Mouse (Mus musculus): ENCODE results near the gene Accs. TPM values are rescaled to one million over a fixed set of nuclear protein-coding genes. Genes with fewer than 3 reads are reported as not detected.
A peak's percentile ranks its signal among the peaks of the same experiment; 100 is the strongest.

The Accs gene
- total RNA-seq (2021), result 1 to 10 TPM; 3.4 to 5.0 TPM
- long read RNA-seq, experiment 1, partial matches to known transcripts, result 0 of 5 reads
- long read RNA-seq, experiment 1, other reads (novel, unspliced or antisense), result 5 of 5 reads
- long read RNA-seq, experiment 2, partial matches to known transcripts, result 0 of 6 reads
- long read RNA-seq, experiment 2, other reads (novel, unspliced or antisense), result 4 of 6 reads

DNA sequence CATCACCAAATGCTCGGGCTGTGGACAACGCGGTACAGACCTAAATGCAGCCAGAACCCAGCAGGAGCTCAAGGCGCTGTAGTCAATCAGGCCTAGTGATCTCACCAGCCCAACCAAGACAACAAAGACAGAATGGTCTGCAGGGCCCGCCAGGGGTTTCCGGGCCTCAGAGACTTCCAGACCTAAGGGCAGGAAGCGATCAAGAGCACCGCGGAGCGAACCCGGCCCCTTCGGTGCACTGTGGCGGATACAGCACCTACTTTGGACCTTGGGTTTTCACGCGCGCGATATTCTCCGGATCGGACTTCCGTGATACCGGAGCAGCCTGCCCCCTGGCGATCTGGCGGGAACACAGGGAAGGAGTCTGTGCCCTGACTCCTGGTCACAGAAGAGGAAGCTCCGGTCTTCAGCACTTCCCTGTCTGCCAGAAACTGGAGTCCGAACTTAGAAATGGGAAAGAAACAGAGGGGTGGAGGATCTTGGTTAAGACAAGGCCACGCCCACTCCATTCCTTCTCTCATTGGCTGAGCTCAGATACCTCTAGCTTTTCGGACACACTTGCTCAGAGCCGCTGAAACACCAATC, at the start of gene Accs:
Gene Accs, minus strand, starts transcription at position 439 of the 585 bp plus-strand sequence.
- intact Hi-C loops (cut with DNase I), result no loop called here
- DNase-seq, result peak; percentile 74 to 77

- intact Hi-C loops (cut with DNase I), result no loop called here
- DNase-seq, result peak; percentile 44 to 48
Observed at GRCm38 (mm10) chr2:93891611-93892280, 42.0 kb upstream of the Accs start.

DNA sequence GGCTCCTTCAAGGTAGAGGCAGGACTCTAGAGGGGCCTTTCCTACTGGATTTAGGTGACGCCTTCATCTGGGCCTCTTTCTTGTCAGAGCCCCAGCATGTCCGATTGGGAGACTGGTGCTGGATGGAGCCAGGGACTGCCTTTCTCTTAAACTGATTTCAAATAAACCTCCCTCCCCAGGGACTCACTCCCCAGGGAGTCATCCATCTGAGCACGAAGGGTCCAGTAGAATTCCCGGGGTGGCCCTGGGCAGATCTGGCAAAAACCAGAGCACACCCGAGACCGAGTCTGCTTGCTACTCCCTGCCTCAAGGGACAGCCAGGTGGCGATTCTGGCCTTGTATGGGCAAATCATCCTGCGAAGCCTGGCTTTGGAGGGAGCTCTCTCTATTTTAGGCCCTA, 40.4 kb upstream of the Accs start:
- intact Hi-C loops (cut with DNase I), result no loop called here
- DNase-seq, result no peak

- no peak for DNase-seq
- intact Hi-C loops (cut with DNase I), result no loop called here
Observed at GRCm38 (mm10) chr2:93889071-93889470, 39.3 kb upstream of the Accs start.

GRCm38 (mm10) chr2:93888366-93888765, 38.6 kb upstream of the Accs start:
- no peak for DNase-seq
- intact Hi-C loops (cut with DNase I), result no loop called here

- intact Hi-C loops (cut with DNase I), result no loop called here
- no peak for DNase-seq
Observed at GRCm38 (mm10) chr2:93887273-93887672, 37.5 kb upstream of the Accs start.

GRCm38 (mm10) chr2:93886013-93886794, 36.5 kb upstream of the Accs start:
- intact Hi-C loops (cut with DNase I), result no loop called here
- no peak for DNase-seq

- intact Hi-C loops (cut with DNase I), result no loop called here
- DNase-seq, result no peak
Observed at GRCm38 (mm10) chr2:93883066-93883465, 33.3 kb upstream of the Accs start.

- no peak for DNase-seq
- intact Hi-C loops (cut with DNase I), result no loop called here
Observed at GRCm38 (mm10) chr2:93881640-93882367, 32.1 kb upstream of the Accs start.

GRCm38 (mm10) chr2:93880981-93881380, 31.2 kb upstream of the Accs start:
- no peak for DNase-seq
- intact Hi-C loops (cut with DNase I), result no loop called here

DNA sequence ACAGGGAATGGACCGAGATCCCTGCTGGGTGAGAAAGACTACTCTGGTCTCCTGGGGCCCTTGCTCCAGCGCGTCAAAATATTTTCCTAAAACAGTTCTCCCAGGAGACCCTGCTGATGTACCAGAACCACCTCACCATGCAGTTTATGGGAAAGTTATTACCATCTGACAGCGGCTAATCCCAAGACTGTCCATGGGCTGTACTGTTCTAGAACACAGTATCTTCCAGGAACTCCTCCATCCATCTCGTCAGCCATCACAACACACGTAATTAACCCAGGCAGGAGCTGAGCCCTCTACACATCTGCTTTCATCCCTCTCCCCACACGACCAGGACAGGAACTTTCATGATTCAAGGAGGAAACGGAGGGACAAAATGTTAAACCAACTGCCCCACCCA, 30.7 kb upstream of the Accs start:
- no peak for DNase-seq
- intact Hi-C loops (cut with DNase I), result no loop called here

DNA sequence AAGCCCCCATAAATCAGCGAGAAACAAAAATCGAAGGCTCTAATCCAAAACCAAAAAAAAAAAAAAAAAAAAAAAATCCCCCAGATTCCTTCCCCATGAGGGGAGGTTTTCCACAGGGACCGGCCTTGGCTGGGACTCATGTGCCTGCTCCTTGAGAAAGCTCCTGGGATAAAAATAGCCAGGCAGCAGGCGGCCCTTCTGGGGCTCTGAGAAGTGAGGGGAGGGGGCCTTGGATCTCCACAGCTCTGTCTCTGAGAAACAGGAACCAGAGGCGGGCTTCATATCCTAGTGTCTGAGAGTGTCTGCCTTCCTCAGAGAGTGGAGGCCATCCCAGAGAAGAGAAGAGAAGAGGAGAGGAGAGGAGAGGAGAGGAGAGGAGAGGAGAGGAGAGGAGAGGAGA, 27.3 kb upstream of the Accs start:
- peak; percentile 27 to 30 for DNase-seq
- intact Hi-C loops (cut with DNase I), result no loop called here

DNA sequence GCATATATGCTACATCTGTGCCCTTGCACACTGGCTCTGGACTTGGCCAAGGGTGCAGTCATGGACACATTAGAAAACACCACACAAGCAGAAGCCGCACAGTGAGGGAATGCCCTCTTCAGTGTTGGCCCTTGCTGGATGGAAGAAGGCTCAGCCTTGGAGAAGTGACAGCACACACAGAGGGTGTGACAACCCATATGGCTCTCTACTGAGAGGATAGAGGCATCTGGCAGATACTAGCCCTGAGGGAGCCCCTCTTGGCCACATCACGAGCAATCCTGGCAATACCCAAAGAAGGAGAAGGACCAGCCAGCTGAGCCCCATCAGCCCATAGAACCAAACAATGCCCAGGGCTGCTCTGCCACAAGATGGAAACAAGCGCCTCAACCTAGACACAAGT, 24.9 kb upstream of the Accs start:
- DNase-seq, result no peak
- intact Hi-C loops (cut with DNase I), result loop anchor here (5.0 kb wide), 1 partner anchor 83 kb away; the partner anchor contains the start of gene Gm13889

DNA sequence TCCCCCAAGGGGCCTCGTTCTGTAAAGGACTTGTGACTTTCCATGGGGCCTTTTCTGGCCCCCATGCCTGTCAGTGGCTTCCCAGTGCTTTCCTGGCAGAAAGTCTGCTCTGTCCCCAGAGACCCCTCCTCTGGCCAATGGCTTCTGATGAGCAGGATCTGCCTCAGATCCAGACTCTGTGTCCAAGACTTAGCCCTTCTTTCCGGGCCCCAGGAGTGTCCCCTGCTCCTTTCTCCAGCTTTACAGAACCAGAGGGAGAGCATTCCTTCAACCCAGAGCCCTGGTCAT, 24.4 kb upstream of the Accs start:
- intact Hi-C loops (cut with DNase I), result loop anchor here (5.0 kb wide), 1 partner anchor 83 kb away; the partner anchor contains the start of gene Gm13889
- DNase-seq, result peak; percentile 37 to 54

DNA sequence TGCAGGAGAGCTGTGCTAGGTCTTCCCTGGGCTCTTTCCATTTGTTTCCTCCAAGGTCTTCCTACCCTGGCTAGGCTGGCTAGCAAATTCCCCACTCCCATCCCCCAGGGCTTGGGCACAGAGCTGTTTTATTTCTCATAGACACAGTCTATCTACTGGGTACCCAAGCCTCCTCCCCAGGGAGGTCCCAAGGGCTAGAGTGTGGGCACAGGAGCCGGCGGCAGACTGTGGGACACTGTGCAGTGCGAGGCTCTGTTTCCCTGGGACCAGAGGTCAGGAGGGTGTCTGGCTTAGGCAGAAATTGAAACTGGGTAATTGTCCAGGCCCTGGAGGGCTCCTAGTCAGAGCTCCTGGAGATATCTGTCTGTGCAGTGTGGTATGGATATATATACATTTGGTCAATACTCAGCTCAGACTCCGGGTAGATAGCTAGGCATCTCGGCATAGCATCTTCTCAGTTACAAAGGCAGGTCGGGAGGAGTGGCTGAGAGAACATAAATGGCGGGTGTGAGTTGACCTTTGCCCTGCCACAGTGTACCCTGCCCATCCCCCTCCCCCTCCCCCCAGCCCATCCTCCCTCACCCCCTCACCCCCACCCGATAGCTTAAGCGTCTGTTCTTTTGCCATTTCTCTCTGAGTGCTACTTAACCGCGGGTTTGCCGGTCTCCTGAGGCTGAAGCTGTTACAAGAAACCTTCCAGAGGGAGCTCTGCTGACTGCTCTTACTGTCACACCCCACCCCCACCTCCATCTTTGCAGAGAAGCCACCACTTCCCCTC, 23.9 kb upstream of the Accs start:
- intact Hi-C loops (cut with DNase I), result loop anchor here (5.0 kb wide), 1 partner anchor 84 kb away; the partner anchor contains the start of gene Gm13889

GRCm38 (mm10) chr2:93872257-93872656, 22.5 kb upstream of the Accs start:
- DNase-seq, result no peak
- intact Hi-C loops (cut with DNase I), result loop anchor here (5.0 kb wide), 1 partner anchor 85 kb away; the partner anchor contains the start of gene Gm13889

More for the DNA sequence above, 23.9 kb upstream of the Accs start:
- no peak for DNase-seq

GRCm38 (mm10) chr2:93871411-93871925, 21.7 kb upstream of the Accs start:
- intact Hi-C loops (cut with DNase I), result loop anchor here (1.0 to 5.0 kb wide), 2 partner anchors 86 to 130 kb away; partner anchors contain the start of gene Gm13889
- DNase-seq, result no peak

GRCm38 (mm10) chr2:93870842-93871241, 21.1 kb upstream of the Accs start:
- intact Hi-C loops (cut with DNase I), result loop anchor here (1.0 to 5.0 kb wide), 2 partner anchors 86 to 130 kb away; partner anchors contain the start of gene Gm13889
- DNase-seq, result peak; percentile 75 to 82

GRCm38 (mm10) chr2:93869107-93869600, 19.4 kb upstream of the Accs start, which contains the start of gene Accsl:
Accsl (minus strand) TSS chr2:93869157.
- DNase-seq, result no peak
- intact Hi-C loops (cut with DNase I), result no loop called here

Data from heart, postnatal 14 days (tissue).